Mouse (Mus musculus) left cerebral cortex, adult 2 months (tissue): ENCODE measurements at regions not wholly inside any gene's neighbourhood (a gene's known extent, or its start where the extent isn't known, plus 50 kb on each side); places are given as distances from the start of the nearest gene placed in this dataset.
A peak's percentile ranks its signal among the peaks of the same experiment; 100 is the strongest.

Source experiments
- DNase-seq, 2 experiments: peaks; one replicate each; pipeline ENCODE4 v3.0.0; 2021 to 2022; ENCODE audit warnings: low spot score in 2 of 2, mixed read lengths in 1 of 2; ENCODE audit errors: extremely low spot score in 1 of 2
- H3K27ac ChIP-seq: fragments of 200-600 bp; 2 replicates; pipeline ENCODE4 v1.8.1; 2022
- H3K4me3 ChIP-seq: fragments of 200-600 bp; 2 replicates; pipeline ENCODE4 v1.8.1; 2022
- CTCF ChIP-seq: fragments of 200-600 bp; IDR thresholded peaks from 2 replicates; pipeline ENCODE4 v1.8.1; 2022; ENCODE audit warnings: antibody characterized with exemption, mild to moderate bottlenecking, moderate library complexity
- intact Hi-C: fragments of 180-260 bp; cut with DNase I; formaldehyde crosslinking; loops from one replicate; pipeline ENCODE4 v1.15.1; 2025

DNA sequence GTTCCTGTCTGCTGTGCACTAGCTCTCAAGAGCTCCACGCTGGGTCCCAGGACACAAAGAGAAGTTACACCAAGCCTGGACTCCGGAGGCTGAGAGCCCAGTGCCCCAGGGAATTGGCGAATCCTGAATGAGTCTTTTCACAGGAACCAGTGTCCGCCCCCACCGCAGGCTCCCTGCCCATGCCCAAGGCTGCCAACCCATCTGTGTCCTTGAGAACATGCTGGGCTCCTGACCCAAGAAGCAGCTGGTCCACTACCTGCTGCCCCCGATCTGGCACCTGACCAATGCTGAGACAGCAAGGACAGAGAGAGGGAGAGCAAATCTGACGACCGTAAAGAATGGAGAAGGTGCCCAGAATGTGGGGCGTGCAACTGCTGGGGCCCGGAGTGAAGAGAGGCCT lies 85.2 kb upstream of the Cplx2 start:
- no peak for TF ChIP-seq CTCF
- H3K4me3 ChIP-seq = no peak overlapping the region

DNA sequence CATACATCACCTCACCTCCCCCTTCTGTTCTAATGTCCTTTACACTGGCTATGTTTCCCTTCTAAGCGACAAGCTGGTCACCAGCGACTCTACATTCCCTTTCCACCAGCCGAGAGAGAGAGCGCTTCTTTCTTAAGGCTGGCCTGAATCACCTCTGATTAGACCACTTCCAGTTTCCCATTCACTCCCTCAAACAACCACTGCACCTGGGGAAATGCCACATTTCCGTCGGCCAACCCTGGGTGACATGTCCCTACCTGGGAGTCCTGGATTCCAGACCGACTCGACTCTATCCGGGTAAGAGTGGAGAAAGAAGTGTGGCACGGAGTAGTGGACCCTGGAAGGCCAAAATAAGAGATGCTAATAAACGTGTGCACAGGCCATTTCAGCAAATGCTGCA lies 84.5 kb upstream of the Cplx2 start:
- DNase-seq = no peak
- no peak overlapping the region for H3K27ac ChIP-seq
- TF ChIP-seq CTCF = no peak
- H3K4me3 ChIP-seq = no peak overlapping the region
- intact Hi-C loops = no loop called here

More for the DNA sequence above, 85.2 kb upstream of the Cplx2 start:
- intact Hi-C loops = no loop called here
- H3K27ac ChIP-seq = no peak overlapping the region
- DNase-seq = peak; percentile 54 to 72

DNA sequence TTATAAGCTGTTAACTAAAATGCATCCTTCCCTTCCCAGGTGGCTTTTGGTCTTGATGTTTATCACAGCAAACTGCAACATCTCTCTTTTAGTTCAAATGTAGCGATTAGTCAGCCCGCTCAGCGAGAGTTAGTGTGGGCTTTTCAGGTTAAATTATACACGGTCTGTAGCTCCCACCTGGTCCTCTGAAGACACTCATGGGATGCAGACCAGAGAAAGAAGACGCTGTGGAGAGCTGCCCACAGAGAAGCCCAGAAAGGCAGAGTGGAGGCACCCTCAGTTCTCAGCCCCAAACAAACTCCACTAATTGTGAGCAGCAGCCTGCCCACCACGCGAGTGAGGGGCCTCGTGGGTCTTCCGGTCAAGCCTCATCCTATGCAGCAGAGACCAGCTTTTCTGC lies 81.1 kb upstream of the Cplx2 start:
- DNase-seq = no peak
- TF ChIP-seq CTCF = no peak
- Histone ChIP-seq H3K27ac (no peak overlapping the region), H3K4me3 (no peak overlapping the region)
- intact Hi-C loops = no loop called here

GRCm38 (mm10) chr13:54292394-54292793 lies 78.8 kb upstream of the Cplx2 start:
- no peak for DNase-seq
- H3K27ac ChIP-seq = no peak overlapping the region
- no peak for TF ChIP-seq CTCF
- intact Hi-C loops = no loop called here
- no peak overlapping the region for H3K4me3 ChIP-seq

DNA sequence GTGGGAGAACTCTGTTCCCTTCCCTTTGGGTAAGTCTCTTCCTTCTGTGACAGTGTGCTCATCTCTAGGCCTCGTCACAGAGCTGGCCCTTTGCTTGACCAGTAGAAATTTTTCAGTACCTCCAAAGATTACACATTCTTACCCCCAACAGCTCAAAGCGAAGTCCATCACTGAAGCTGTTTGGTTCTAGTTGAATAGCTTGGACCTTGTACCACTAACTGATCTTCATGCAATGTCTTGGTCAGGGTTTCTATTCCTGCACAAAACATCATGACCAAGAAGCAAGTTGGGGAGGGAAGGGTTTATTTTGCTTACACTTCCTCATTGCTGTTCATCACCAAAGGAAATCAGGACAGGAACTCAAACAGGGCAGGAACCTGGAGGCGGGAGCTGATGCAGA lies 78.1 kb upstream of the Cplx2 start:
- intact Hi-C loops = no loop called here
- no peak for TF ChIP-seq CTCF
- Histone ChIP-seq H3K27ac (no peak overlapping the region), H3K4me3 (no peak overlapping the region)
- DNase-seq = no peak

- H3K27ac ChIP-seq = no peak overlapping the region
- no peak for TF ChIP-seq CTCF
- no peak for DNase-seq
- H3K4me3 ChIP-seq = no peak overlapping the region
- intact Hi-C loops = no loop called here
Measured at GRCm38 (mm10) chr13:54295475-54296259, 75.5 kb upstream of the Cplx2 start.

DNA sequence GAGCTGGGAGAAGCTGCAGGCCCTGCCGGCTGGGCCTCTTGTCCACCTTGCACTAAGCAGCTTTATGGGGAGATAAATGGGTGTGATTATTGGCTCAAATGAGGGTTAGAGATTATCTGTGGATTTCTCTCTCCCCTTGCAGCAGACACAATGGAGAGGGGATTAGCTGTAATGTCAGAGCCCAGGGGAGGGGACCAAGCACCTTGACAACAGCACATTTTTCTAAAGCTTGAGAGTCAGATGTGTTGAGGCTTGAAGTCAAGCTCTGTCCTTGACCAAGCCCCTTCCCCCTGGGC lies 74.9 kb upstream of the Cplx2 start:
- intact Hi-C loops = no loop called here
- no peak overlapping the region for H3K4me3 ChIP-seq
- TF ChIP-seq CTCF = no peak
- DNase-seq = no peak
- no peak overlapping the region for H3K27ac ChIP-seq

DNA sequence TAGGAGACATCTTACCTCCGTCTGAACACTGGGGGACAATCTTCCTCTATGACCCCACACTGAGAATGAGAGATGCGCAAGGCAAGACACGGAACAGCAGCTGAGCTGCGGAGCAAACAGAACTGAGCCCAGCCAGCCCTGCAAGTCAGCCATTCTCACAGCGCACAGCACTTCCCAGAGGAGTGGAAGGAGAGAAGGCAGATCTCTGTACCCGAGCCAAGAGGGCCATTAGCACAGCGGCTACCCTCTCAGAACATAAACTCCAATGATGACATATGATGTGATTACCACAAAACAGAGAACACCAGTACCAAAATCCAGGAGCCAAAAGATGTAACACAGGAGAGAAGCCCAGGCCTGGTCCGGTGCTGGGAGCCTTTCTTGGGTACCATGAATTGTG lies 72.3 kb upstream of the Cplx2 start:
- no peak for TF ChIP-seq CTCF
- DNase-seq = no peak
- intact Hi-C loops = no loop called here
- H3K27ac ChIP-seq = no peak overlapping the region
- H3K4me3 ChIP-seq = no peak overlapping the region

- intact Hi-C loops = no loop called here
- no peak for TF ChIP-seq CTCF
- no peak for DNase-seq
- Histone ChIP-seq H3K4me3 (no peak overlapping the region), H3K27ac (no peak overlapping the region)
Measured at GRCm38 (mm10) chr13:54299295-54299694, 71.9 kb upstream of the Cplx2 start.

DNA sequence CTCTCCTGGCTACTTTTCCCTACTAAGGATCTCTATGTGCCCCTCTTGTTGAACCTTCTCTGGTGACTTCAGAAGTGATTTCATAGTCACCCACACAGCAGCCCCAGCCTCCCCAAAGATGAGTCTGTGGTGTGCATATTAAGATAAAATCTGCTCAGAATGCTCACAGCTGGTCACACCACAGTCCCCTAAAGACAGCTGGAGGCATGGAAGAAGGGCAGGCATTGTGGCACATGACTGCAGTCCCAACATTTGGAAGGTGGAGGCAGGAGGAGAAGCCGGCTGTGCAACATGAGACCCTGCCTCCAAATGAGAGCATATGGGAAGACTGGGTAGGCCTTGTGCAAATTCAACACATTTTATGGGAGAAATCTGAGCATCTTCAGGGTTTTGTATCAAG lies 70.0 kb upstream of the Cplx2 start:
- no peak for DNase-seq
- intact Hi-C loops = loop anchor here (5.0 kb wide), 1 partner anchor 71 kb away; the partner anchor contains the start of gene Cplx2
- Histone ChIP-seq H3K4me3 (no peak overlapping the region), H3K27ac (0 out of 2 replicates have a peak overlapping the region, but pooled peaks have one; percentile 1)
- no peak for TF ChIP-seq CTCF

DNA sequence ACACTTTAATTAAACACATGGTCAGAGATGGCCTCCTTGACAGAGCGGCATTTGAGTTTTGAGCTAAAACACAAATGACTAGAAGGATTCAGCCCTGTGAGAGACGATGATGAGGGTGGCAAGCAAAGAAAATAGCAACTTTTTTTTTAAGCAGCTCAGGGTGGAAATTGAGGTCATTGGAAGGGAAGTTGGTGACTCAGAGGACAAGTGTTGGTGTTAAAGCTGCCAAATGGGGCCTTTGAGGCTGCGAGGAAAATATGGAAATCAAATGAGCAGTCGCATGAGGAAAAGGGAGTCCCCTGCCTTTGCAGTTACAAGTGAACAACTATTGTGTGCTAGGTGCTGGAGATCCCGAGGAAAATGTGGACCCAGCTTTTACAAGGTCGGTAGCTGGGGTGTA lies 69.5 kb upstream of the Cplx2 start:
- DNase-seq = no peak
- intact Hi-C loops = loop anchor here (5.0 kb wide), 1 partner anchor 71 kb away; the partner anchor contains the start of gene Cplx2
- H3K4me3 ChIP-seq = peak overlapping the region; percentile 81
- peak overlapping the region; percentile 99 for H3K27ac ChIP-seq
- no peak for TF ChIP-seq CTCF

- peak; percentile 56 to 57 for DNase-seq
- intact Hi-C loops = loop anchor here (5.0 kb wide), 1 partner anchor 70 kb away; the partner anchor contains the start of gene Cplx2
- Histone ChIP-seq H3K27ac (peak overlapping the region; percentile 99), H3K4me3 (peak overlapping the region; percentile 81)
- no peak; the same call in 1 of the 2 replicates for TF ChIP-seq CTCF
Measured at GRCm38 (mm10) chr13:54302351-54303070, 68.6 kb upstream of the Cplx2 start.
